9 mouse cellular contexts compared by ENCODE assay signal in genomic region chr10:71326789-71327188, GRCm38 (mm10). TPM values are rescaled to one million over a fixed set of nuclear protein-coding genes. Genes with fewer than 3 reads are reported as not detected.
DNase-seq lines count a peak whose midpoint lies in the region; ATAC-seq lines count a peak whose summit lies in the region.
"Had no signal": no experiment of that assay in that cellular context is flagged by ENCODE, and none has a peak within 500 bp of the region (broad histone marks: within the 10 kb centered on the region; RNA-seq: fewer than 3 reads in every experiment).

No protein-coding gene starts in this region.

- no peak overlapping the region for H3K9ac ChIP-seq in intestine, embryonic 15.5 days
- no peak overlapping the region for H3K9ac ChIP-seq in liver, embryonic 11.5 days (ENCODE audit: low read depth, low read length)
- H3K9ac ChIP-seq: embryonic facial prominence, embryonic 15.5 days had no signal

- no peak overlapping the region for H3K4me3 ChIP-seq in intestine, embryonic 15.5 days (replicated peaks)
- no peak overlapping the region for H3K4me3 ChIP-seq in liver, embryonic 11.5 days (ENCODE audit: low read depth, low read length)
- H3K4me3 ChIP-seq: embryonic facial prominence, embryonic 15.5 days had no signal

- no peak overlapping the region for H3K27ac ChIP-seq in intestine, embryonic 15.5 days
- no peak overlapping the region for H3K27ac ChIP-seq in liver, embryonic 11.5 days (ENCODE audit: low read depth, low read length)
- H3K27ac ChIP-seq: embryonic facial prominence, embryonic 15.5 days had no signal

- 14% methylated on average over 7 of the region's 7 CpGs for WGBS in intestine, embryonic 15.5 days
- 17% methylated on average over 7 of the region's 7 CpGs for WGBS in liver, embryonic 11.5 days

- ATAC-seq in intestine, embryonic 15.5 days = 0 out of 2 replicates have a peak, but pooled peaks have one; percentile 25
- no peak for ATAC-seq in liver, embryonic 11.5 days (replicated peaks; ENCODE audit: low FRiP score)

- no peaks in the 10 kb centered on the region for H3K27me3 ChIP-seq in intestine, embryonic 15.5 days (replicated peaks)
- H3K27me3 ChIP-seq in liver, embryonic 11.5 days (replicated peaks; ENCODE audit: control insufficient read depth, insufficient read depth, low read length) = no peaks in the 10 kb centered on the region
- H3K27me3 ChIP-seq: embryonic facial prominence, embryonic 15.5 days had no signal

- DNase-seq in ovary, postnatal 10 days (ENCODE audit: low spot score) = peak; percentile 49
- DNase-seq in ovary, adult 18-20 months (ENCODE audit: low spot score) = no peak
- peak; percentile 53 for DNase-seq in cerebellum, adult 11-12 months
- peak; percentile 81 for DNase-seq in forelimb bud, embryonic 11.5 days (ENCODE audit: low read depth, low spot score)
- DNase-seq in liver, embryonic 11.5 days (ENCODE audit: low spot score) = peak; percentile 55
- DNase-seq in ovary, postnatal 14 days (ENCODE audit: low spot score) = peak; percentile 60
- DNase-seq in thymus, postnatal 10 days (ENCODE audit: low spot score in 2 of 2) = peak; percentile 38 to 69

- H3K9me3 ChIP-seq in intestine, embryonic 15.5 days = no peaks in the 10 kb centered on the region
- H3K9me3 ChIP-seq in liver, embryonic 11.5 days (ENCODE audit: control insufficient read depth, low read length) = no peaks in the 10 kb centered on the region
- H3K9me3 ChIP-seq: embryonic facial prominence, embryonic 15.5 days had no signal

- H3K4me2 ChIP-seq in intestine, embryonic 15.5 days (replicated peaks) = no peak overlapping the region
- no peak overlapping the region for H3K4me2 ChIP-seq in liver, embryonic 11.5 days
- H3K4me2 ChIP-seq: embryonic facial prominence, embryonic 15.5 days had no signal

- H3K4me1 ChIP-seq in intestine, embryonic 15.5 days (replicated peaks) = no peaks in the 10 kb centered on the region
- no peaks in the 10 kb centered on the region for H3K4me1 ChIP-seq in liver, embryonic 11.5 days (replicated peaks; ENCODE audit: control insufficient read depth, insufficient read depth, low read length)
- H3K4me1 ChIP-seq: embryonic facial prominence, embryonic 15.5 days had no signal

- 0 out of 2 replicates have a peak, but pooled peaks cover 3% of the 10 kb centered on the region for H3K36me3 ChIP-seq in intestine, embryonic 15.5 days
- H3K36me3 ChIP-seq in liver, embryonic 11.5 days (ENCODE audit: control insufficient read depth, insufficient read depth, low read length) = peaks cover 14% of the 10 kb centered on the region; the same call in 1 of the 2 replicates

RNA-seq across cellular contexts. Expression of gene Cisd1, which starts 18.0 kb away (rescaled TPM):
- 115 and 118 TPM in 2 replicates for polyA plus RNA-seq in intestine, embryonic 15.5 days (2015; fragmentation: Nextera tagmentation; extraction: Ambion mirVana)
- polyA plus RNA-seq in liver, embryonic 11.5 days (2014; fragmentation: Nextera tagmentation; extraction: Ambion mirVana) = 129 TPM in 2 replicates

RNA-seq across cellular contexts. Expression of gene Ipmk, which starts 20.8 kb away (rescaled TPM):
- polyA plus RNA-seq in intestine, embryonic 15.5 days (2015; fragmentation: Nextera tagmentation; extraction: Ambion mirVana) = 26.2 and 28.3 TPM in 2 replicates
- 18.2 and 21.0 TPM in 2 replicates for polyA plus RNA-seq in liver, embryonic 11.5 days (2014; fragmentation: Nextera tagmentation; extraction: Ambion mirVana)

RNA-seq across cellular contexts. Expression of gene Ube2d1, which starts 41.7 kb away (rescaled TPM):
- 48.5 and 57.7 TPM in 2 replicates for polyA plus RNA-seq in intestine, embryonic 15.5 days (2015; fragmentation: Nextera tagmentation; extraction: Ambion mirVana)
- 34.7 and 41.6 TPM in 2 replicates for polyA plus RNA-seq in liver, embryonic 11.5 days (2014; fragmentation: Nextera tagmentation; extraction: Ambion mirVana)
